Mouse (Mus musculus) hindbrain, embryonic 12.5 days (tissue): ENCODE data around the gene Gm10719. TPM values are rescaled to one million over a fixed set of nuclear protein-coding genes. Genes with fewer than 3 reads are reported as not detected.
"Not testable (repeated sequence)": the region's sequence is repeated elsewhere in the genome, so short reads cannot be mapped to it uniquely, and the experiment has no call there.

Experiments used
- ATAC-seq: fragments of 200-750 bp; cut with Nextera tagmentation; 2 replicates; pipeline ENCODE4 v1.8.0; 2017; ENCODE audit warnings: moderate TSS enrichment; ENCODE audit not compliant: low FRiP score
- H3K27ac ChIP-seq: fragments of 300-500 bp; sonication (generic); 2 replicates; pipeline ENCODE4 v1.5.1; 2016; ENCODE audit warnings: mild to moderate bottlenecking
- H3K27me3 ChIP-seq: fragments of 300-500 bp; sonication (generic); 2 replicates; pipeline ENCODE4 v1.6.1; 2016; ENCODE audit warnings: mild to moderate bottlenecking
- H3K36me3 ChIP-seq: fragments of 300-500 bp; sonication (generic); 2 replicates; pipeline ENCODE4 v1.6.1; 2016; ENCODE audit warnings: mild to moderate bottlenecking
- H3K4me1 ChIP-seq: fragments of 300-500 bp; sonication (generic); 2 replicates; pipeline ENCODE4 v1.6.1; 2016
- H3K4me2 ChIP-seq: fragments of 300-500 bp; sonication (generic); replicated peaks from 2 replicates; pipeline ENCODE4 v1.6.1; 2016; ENCODE audit warnings: mild to moderate bottlenecking
- H3K4me3 ChIP-seq: fragments of 300-500 bp; sonication (generic); 2 replicates; pipeline ENCODE4 v1.5.1; 2016; ENCODE audit warnings: mild to moderate bottlenecking
- H3K9ac ChIP-seq: fragments of 300-500 bp; sonication (generic); 2 replicates; pipeline ENCODE4 v1.6.1; 2016; ENCODE audit warnings: mild to moderate bottlenecking, moderate library complexity
- H3K9me3 ChIP-seq: fragments of 300-500 bp; sonication (generic); replicated peaks from 2 replicates; pipeline ENCODE4 v1.6.1; 2016; ENCODE audit warnings: mild to moderate bottlenecking
- WGBS: fragments of 180-500 bp; shearing (Covaris S2); methylation state at CpG from one replicate; pipeline ENCODE4 v1.1.7; 2016; 5-methylcytosine and 5-hydroxymethylcytosine counted together
- polyA plus RNA-seq: library from polyadenylated mRNA; unstranded; fragments of >200 nt; fragmentation: Nextera tagmentation; extraction: Ambion mirVana; gene quantifications from 2 replicates; pipeline ENCODE4 v1.2.1, GENCODE M21; 2016

The Gm10719 gene
- polyA plus RNA-seq = 0.61 and 0.63 TPM in 2 replicates

DNA sequence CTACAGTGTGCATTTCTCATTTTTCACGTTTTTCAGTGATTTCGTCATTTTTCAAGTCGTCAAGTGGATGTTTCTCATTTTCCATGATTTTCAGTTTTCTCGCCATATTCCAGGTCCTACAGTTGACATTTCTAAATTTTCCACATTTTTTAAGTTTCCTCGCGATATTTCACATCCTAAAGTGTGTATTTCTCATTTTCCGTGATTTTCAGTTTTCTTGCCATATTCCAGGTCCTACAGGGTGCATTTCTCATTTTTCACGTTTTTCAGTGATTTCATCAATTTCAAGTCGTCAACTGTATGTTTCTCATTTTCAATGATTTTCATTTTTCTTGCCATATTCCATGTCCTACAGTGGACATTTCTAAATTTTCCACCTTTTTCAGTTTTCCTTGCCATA is at the start of gene Gm10719:
Gm10719 (plus strand) TSS at position 301 of the 400 bp plus-strand sequence.
- not testable (repeated sequence) for H3K27ac ChIP-seq, H3K4me2 ChIP-seq, H3K9me3 ChIP-seq, H3K4me3 ChIP-seq, H3K36me3 ChIP-seq, H3K4me1 ChIP-seq, ATAC-seq, H3K9ac ChIP-seq, H3K27me3 ChIP-seq
- 42% methylated on average over 1 of the region's 9 CpGs for WGBS

DNA sequence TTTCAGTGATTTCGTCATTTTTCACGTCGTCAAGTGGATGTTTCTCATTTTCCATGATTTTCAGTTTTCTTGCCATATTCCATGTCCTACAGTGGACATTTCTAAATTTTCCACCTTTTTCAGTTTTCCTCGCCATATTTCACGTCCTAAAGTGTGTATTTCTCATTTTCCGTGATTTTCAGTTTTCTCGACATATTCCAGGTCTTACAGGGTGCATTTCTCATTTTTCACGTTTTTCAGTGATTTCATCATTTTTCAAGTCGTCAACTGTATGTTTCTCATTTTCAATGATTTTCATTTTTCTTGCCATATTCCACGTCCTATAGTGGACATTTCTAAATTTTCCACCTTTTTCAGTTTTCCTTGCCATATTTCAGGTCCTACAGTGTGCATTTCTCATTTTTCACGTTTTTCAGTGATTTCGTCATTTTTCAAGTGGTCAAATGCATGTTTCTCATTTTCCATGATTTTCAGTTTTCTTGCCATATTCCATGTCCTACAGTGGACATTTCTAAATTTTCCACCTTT is 16.7 kb upstream of the Gm10719 start, which contains the start of gene Gm10722:
Gm10722 (plus strand) TSS at position 478 of the 528 bp plus-strand sequence.
- H3K4me1 ChIP-seq, H3K9me3 ChIP-seq, H3K9ac ChIP-seq, H3K27ac ChIP-seq, H3K27me3 ChIP-seq, ATAC-seq, H3K4me2 ChIP-seq, H3K4me3 ChIP-seq, H3K36me3 ChIP-seq: not testable (repeated sequence)
- WGBS = 72% methylated on average over 12 of the region's 12 CpGs

DNA sequence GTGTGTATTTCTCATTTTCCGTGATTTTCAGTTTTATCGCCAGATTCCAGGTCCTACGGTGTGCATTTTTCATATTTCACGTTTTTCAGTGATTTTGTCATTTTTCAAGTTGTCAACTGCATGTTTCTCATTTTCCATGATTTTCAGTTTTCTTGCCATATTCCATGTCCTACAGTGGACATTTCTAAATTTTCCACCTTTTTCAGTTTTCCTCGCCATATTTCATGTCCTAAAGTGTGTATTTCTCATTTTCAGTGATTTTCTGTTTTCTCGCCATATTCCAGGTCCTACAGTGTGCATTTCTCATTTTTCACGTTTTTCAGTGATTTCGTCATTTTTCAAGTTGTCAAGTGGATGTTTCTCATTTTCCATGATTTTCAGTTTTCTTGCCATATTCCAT is 16.2 kb upstream of the Gm10719 start:
- not testable (repeated sequence) for H3K9ac ChIP-seq, ATAC-seq
- 63% methylated on average over 8 of the region's 8 CpGs for WGBS

DNA sequence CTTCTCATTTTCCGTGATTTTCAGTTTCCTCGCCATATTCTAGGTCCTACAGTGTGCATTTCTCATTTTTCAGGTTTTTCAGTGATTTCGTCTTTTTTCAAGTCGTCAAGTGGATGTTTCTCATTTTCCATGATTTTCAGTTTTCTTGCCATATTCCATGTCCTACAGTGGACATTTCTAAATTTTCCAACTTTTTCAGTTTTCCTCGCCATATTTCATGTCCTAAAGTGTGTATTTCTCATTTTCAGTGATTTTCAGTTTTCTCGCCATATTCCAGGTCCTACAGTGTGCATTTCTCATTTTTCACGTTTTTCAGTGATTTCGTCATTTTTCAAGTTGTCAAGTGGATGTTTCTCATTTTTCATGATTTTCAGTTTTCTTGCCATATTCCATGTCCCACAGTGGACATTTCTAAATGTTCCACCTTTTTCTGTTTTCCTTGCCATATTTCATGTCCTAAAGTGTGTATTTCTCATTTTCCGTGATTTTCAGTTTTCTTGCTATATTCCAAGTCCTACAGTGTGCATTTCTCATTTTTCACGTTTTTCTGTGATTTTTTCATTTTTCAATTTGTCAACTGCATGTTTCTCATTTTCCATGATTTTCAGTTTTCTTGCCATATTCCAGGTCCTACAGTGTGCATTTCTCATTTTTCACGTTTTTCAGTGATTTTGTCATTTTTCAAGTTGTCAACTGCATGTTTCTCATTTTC is 15.1 kb upstream of the Gm10719 start:
- H3K27ac ChIP-seq, H3K36me3 ChIP-seq, H3K9ac ChIP-seq, H3K9me3 ChIP-seq, H3K4me2 ChIP-seq, H3K27me3 ChIP-seq, H3K4me3 ChIP-seq, H3K4me1 ChIP-seq: not testable (repeated sequence)
- WGBS = 67% methylated on average over 9 of the region's 11 CpGs
- peak; percentile 90 for ATAC-seq

More for the DNA sequence above, 16.2 kb upstream of the Gm10719 start:
- not testable (repeated sequence) for H3K4me1 ChIP-seq, H3K36me3 ChIP-seq, H3K4me3 ChIP-seq, H3K4me2 ChIP-seq, H3K27ac ChIP-seq, H3K9me3 ChIP-seq, H3K27me3 ChIP-seq

DNA sequence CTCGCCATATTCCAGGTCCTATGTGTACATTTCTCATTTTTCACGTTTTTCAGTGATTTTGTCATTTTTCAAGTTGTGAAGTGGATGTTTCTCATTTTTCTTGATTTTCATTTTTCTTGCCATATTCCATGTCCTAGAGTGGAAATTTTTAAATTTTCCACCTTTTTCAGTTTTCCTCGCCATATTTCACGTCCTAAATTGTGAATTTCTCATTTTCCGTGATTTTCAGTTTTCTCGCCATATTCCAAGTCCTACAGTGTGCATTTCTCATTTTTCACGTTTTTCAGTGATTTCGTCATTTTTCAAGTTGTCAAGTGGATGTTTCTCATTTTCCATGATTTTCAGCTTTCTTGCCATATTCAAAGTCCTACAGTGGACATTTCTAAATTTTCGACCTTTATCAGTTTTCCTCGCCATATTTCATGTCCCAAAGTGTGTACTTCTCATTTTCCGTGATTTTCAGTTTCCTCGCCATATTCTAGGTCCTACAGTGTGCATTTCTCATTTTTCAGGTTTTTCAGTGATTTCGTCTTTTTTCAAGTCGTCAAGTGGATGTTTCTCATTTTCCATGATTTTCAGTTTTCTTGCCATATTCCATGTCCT is 14.3 kb upstream of the Gm10719 start, which contains the start of gene Gm11168:
Gm11168 (plus strand) TSS at position 553 of the 603 bp plus-strand sequence.
- not testable (repeated sequence) for H3K9me3 ChIP-seq, H3K27ac ChIP-seq, H3K9ac ChIP-seq, H3K4me3 ChIP-seq, H3K27me3 ChIP-seq, H3K4me1 ChIP-seq, H3K36me3 ChIP-seq, H3K4me2 ChIP-seq, ATAC-seq
- 75% methylated on average over 6 of the region's 14 CpGs for WGBS

DNA sequence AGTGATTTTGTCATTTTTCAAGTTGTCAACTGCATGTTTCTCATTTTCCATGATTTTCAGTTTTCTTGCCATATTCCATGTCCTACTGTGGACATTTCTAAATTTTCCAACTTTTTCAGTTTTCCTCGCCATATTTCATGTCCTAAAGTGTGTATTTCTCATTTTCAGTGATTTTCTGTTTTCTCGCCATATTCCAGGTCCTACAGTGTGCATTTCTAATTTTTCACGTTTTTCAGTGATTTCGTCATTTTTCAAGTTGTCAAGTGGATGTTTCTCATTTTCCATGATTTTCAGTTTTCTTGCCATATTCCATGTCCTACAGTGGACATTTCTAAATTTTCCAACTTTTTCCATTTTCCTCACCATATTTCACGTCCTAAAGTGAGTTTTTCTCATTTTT is 11.0 kb upstream of the Gm10719 start:
- ATAC-seq, H3K27ac ChIP-seq, H3K9me3 ChIP-seq, H3K4me3 ChIP-seq, H3K27me3 ChIP-seq, H3K4me2 ChIP-seq, H3K4me1 ChIP-seq, H3K9ac ChIP-seq, H3K36me3 ChIP-seq: not testable (repeated sequence)
- 79% methylated on average over 1 of the region's 5 CpGs for WGBS

DNA sequence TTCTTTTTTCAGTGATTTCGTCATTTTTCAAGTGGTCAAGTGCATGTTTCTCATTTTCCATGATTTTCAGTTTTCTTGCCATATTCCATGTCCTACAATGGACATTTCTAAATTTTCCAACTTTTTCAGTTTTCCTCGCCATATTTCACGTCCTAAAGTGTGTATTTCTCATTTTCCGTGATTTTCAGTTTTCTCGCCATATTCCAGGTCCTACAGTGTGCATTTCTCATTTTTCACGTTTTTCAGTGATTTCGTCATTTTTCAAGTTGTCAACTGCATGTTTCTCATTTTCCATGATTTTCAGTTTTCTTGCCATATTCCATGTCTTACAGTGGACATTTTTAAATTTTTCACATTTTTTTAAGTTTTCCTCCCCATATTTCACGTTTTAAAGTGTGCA is 10.6 kb upstream of the Gm10719 start:
- not testable (repeated sequence) for H3K9ac ChIP-seq, H3K4me3 ChIP-seq, H3K4me1 ChIP-seq, H3K27me3 ChIP-seq, H3K36me3 ChIP-seq, H3K4me2 ChIP-seq, H3K9me3 ChIP-seq, H3K27ac ChIP-seq
- ATAC-seq = peak; percentile 77
- WGBS = 73% methylated on average over 8 of the region's 8 CpGs

DNA sequence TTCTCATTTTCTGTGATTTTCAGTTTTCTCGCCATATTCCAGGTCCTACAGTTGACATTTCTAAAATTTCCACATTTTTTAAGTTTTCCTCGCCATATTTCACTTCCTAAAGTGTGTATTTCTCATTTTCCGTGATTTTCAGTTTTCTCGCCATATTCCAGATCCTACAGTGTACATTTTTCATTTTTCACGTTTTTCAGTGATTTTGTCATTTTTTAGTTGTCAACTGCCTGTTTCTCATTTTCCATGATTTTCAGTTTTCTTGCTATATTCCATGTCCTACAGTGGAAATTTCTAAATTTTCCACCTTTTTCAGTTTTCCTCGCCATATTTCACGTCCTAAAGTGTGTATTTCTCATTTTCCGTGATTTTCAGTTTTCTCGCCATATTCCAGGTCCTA is 9.9 kb upstream of the Gm10719 start:
- not testable (repeated sequence) for H3K4me1 ChIP-seq, H3K36me3 ChIP-seq, H3K4me3 ChIP-seq, H3K9me3 ChIP-seq, H3K27me3 ChIP-seq, H3K4me2 ChIP-seq, H3K27ac ChIP-seq, H3K9ac ChIP-seq
- WGBS = 78% methylated on average over 8 of the region's 9 CpGs
- peak; percentile 39; the same call in 1 of the 2 replicates for ATAC-seq

DNA sequence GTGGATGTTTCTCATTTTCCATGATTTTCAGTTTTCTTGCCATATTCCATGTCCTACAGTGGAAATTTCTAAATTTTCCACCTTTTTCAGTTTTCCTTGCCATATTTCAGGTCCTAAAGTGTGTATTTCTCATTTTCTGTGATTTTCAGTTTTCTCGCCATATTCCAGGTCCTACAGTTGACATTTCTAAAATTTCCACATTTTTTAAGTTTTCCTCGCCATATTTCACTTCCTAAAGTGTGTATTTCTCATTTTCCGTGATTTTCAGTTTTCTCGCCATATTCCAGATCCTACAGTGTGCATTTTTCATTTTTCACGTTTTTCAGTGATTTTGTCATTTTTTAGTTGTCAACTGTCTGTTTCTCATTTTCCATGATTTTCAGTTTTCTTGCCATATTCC is 7.9 kb upstream of the Gm10719 start:
- not testable (repeated sequence) for H3K4me2 ChIP-seq, H3K4me1 ChIP-seq, H3K9ac ChIP-seq, H3K4me3 ChIP-seq, H3K9me3 ChIP-seq, H3K27me3 ChIP-seq, H3K27ac ChIP-seq, H3K36me3 ChIP-seq
- ATAC-seq = peak; percentile 53
- no CpG with 5 or more reads among the region's 5 CpGs for WGBS

DNA sequence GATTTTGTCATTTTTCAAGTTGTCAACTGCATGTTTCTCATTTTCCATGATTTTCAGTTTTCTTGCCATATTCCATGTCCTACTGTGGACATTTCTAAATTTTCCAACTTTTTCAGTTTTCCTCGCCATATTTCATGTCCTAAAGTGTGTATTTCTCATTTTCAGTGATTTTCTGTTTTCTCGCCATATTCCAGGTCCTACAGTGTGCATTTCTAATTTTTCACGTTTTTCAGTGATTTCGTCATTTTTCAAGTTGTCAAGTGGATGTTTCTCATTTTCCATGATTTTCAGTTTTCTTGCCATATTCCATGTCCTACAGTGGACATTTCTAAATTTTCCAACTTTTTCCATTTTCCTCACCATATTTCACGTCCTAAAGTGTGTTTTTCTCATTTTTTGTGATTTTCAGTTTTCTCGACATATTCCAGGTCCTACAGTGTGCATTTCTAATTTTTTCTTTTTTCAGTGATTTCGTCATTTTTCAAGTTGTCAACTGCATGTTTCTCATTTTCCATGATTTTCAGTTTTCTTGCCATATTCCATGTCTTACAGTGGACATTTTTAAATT is 5.1 kb upstream of the Gm10719 start:
- H3K9me3 ChIP-seq, H3K27ac ChIP-seq, H3K4me3 ChIP-seq, ATAC-seq, H3K27me3 ChIP-seq, H3K36me3 ChIP-seq, H3K9ac ChIP-seq, H3K4me2 ChIP-seq, H3K4me1 ChIP-seq: not testable (repeated sequence)
- WGBS = 85% methylated on average over 3 of the region's 7 CpGs

DNA sequence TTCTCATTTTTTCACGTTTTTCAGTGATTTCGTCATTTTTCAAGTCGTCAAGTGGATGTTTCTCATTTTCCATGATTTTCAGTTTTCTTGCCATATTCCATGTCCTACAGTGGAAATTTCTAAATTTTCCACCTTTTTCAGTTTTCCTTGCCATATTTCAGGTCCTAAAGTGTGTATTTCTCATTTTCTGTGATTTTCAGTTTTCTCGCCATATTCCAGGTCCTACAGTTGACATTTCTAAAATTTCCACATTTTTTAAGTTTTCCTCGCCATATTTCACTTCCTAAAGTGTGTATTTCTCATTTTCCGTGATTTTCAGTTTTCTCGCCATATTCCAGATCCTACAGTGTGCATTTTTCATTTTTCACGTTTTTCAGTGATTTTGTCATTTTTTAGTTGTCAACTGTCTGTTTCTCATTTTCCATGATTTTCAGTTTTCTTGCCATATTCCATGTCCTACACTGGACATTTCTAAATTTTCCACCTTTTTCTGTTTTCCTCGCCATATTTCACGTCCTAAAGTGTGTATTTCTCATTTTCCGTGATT is 4.4 kb upstream of the Gm10719 start, which contains the start of gene Gm10721:
Gm10721 (plus strand) TSS at position 408 of the 547 bp plus-strand sequence.
- not testable (repeated sequence) for H3K9ac ChIP-seq, H3K27ac ChIP-seq

DNA sequence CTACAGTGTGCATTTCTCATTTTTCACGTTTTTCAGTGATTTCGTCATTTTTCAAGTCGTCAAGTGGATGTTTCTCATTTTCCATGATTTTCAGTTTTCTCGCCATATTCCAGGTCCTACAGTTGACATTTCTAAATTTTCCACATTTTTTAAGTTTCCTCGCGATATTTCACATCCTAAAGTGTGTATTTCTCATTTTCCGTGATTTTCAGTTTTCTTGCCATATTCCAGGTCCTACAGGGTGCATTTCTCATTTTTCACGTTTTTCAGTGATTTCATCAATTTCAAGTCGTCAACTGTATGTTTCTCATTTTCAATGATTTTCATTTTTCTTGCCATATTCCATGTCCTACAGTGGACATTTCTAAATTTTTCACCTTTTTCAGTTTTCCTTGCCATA is 1.9 kb upstream of the Gm10719 start, which contains the start of gene Gm10720:
Gm10720 (plus strand) TSS at position 301 of the 400 bp plus-strand sequence.
- H3K27ac ChIP-seq, H3K4me1 ChIP-seq, H3K9me3 ChIP-seq, H3K27me3 ChIP-seq, H3K9ac ChIP-seq, H3K4me2 ChIP-seq, H3K36me3 ChIP-seq, ATAC-seq, H3K4me3 ChIP-seq: not testable (repeated sequence)
- 71% methylated on average over 5 of the region's 9 CpGs for WGBS

More for the DNA sequence above, 4.4 kb upstream of the Gm10719 start, which contains the start of gene Gm10721:
- H3K4me2 ChIP-seq, H3K36me3 ChIP-seq, H3K4me1 ChIP-seq, H3K27me3 ChIP-seq, H3K9me3 ChIP-seq, H3K4me3 ChIP-seq: not testable (repeated sequence)
- ATAC-seq = peak; percentile 59
- no CpG with 5 or more reads among the region's 11 CpGs for WGBS
